In the genomic region with DNA sequence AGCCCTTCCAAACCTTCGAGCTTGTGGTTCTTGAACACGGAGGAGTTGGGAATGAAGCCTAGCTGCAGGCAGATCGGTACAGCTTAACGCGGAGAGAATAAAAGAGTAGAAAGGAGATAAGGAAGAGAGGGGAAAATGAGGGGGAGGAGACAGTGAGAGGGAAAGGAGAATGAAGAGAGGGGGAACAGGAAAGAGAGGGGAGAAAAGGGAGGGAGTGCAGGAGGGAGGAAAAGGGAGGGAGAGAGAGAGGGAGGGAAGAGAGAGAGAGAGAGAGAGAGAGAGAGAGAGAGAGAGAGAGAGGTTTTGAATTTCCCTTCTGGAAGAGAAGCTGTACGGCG, we compare ENCODE assay signal across 8 mouse cellular contexts. TPM values are rescaled to one million over a fixed set of nuclear protein-coding genes. Genes with fewer than 3 reads are reported as not detected.
DNase-seq lines count a peak whose midpoint lies in the region; ATAC-seq and TF ChIP-seq lines count a peak whose summit lies in the region.

Gene Cplx2 (plus strand): TSS at position 301 of the 338 bp plus-strand sequence.

- TF ChIP-seq POLR2A in CH12.LX (IDR thresholded peaks at IDR 0.05; ENCODE audit: low read depth, low read length) = no peak

- peak within 1 kb of the TSS; percentile 48 for H3K4me2 ChIP-seq in CH12.LX (ENCODE audit: insufficient read depth, low read depth, poor library complexity, severe bottlenecking)
- peak within 1 kb of the TSS; percentile 76 for H3K4me2 ChIP-seq in forebrain, embryonic 13.5 days
- H3K4me2 ChIP-seq in limb, embryonic 12.5 days = peak within 1 kb of the TSS; percentile 59

- no peak for TF ChIP-seq EP300 in CH12.LX (IDR thresholded peaks at IDR 0.05; ENCODE audit: low read length)

- peaks cover 66% of the 10 kb centered on the region for H3K27me3 ChIP-seq in CH12.LX (replicated peaks)
- peaks cover 11% of the 10 kb centered on the region for H3K27me3 ChIP-seq in forebrain, embryonic 13.5 days
- H3K27me3 ChIP-seq in limb, embryonic 12.5 days = peaks cover 63% of the 10 kb centered on the region

- in situ Hi-C loops in CH12.LX (cut with MboI; ENCODE audit: low pct_ligation_motif_present, low pct_unique_long_range_greater_than_20kb, low sequenced_read_pairs) = no loop called here

- no peaks in the 10 kb centered on the region for H3K9me3 ChIP-seq in CH12.LX (replicated peaks; ENCODE audit: low read length)
- no peaks in the 10 kb centered on the region for H3K9me3 ChIP-seq in forebrain, embryonic 13.5 days (replicated peaks)
- no peaks in the 10 kb centered on the region for H3K9me3 ChIP-seq in limb, embryonic 12.5 days

- H3K9ac ChIP-seq in CH12.LX (ENCODE audit: insufficient read depth, low read depth) = no peak within 1 kb of the TSS
- H3K9ac ChIP-seq in forebrain, embryonic 13.5 days = peak within 1 kb of the TSS; percentile 79
- 0 out of 2 replicates have a peak within 1 kb of the TSS, but pooled peaks have one; percentile 2 for H3K9ac ChIP-seq in limb, embryonic 12.5 days (replicated peaks)

- no peak for TF ChIP-seq CTCF in gastrocnemius, adult 2 months (IDR thresholded peaks at IDR 0.05)
- TF ChIP-seq CTCF in CH12.LX (conservative IDR thresholded peaks at IDR 0.05 in 1 of 2, IDR thresholded peaks at IDR 0.05 in 1 of 2; ENCODE audit: low read depth in 2 of 2, low read length in 2 of 2) = no peak

- DNase-seq in gastrocnemius, adult 2 months = no peak
- DNase-seq in gastrocnemius, postnatal 10 days = no peak
- no peak for DNase-seq in CH12.LX (ENCODE audit: extremely low read depth)
- DNase-seq in natural killer cell, adult 2 months (ENCODE audit: low spot score in 2 of 2) = no peak
- no peak for DNase-seq in thymus, postnatal 14 days
- no peak for DNase-seq in right cerebral cortex, postnatal 25 days

- no peaks in the 10 kb centered on the region for H3K79me2 ChIP-seq in CH12.LX (replicated peaks; ENCODE audit: control insufficient read depth, extremely low read depth, insufficient read depth, poor library complexity, severe bottlenecking)

- intact Hi-C loops in gastrocnemius, adult 2 months (cut with DNase I) = no loop called here

- WGBS in forebrain, embryonic 13.5 days = 3% methylated on average over 5 of the region's 7 CpGs
- 5% methylated on average over 6 of the region's 7 CpGs for WGBS in limb, embryonic 12.5 days

- H3K4me1 ChIP-seq in CH12.LX (ENCODE audit: control insufficient read depth in 1 of 2, insufficient read depth in 2 of 2) = peaks cover 21 to 41% of the 10 kb centered on the region in 2 experiments
- peaks cover 58% of the 10 kb centered on the region for H3K4me1 ChIP-seq in forebrain, embryonic 13.5 days
- peaks cover 27% of the 10 kb centered on the region for H3K4me1 ChIP-seq in limb, embryonic 12.5 days (replicated peaks)

- H3K4me3 ChIP-seq in gastrocnemius, adult 2 months = peak within 1 kb of the TSS; percentile 47
- H3K4me3 ChIP-seq in CH12.LX (replicated peaks in 1 of 3; ENCODE audit: low read depth in 2 of 3, low read length in 2 of 3, poor library complexity in 1 of 3) = no peak within 1 kb of the TSS
- H3K4me3 ChIP-seq in forebrain, embryonic 13.5 days = peak within 1 kb of the TSS; percentile 54
- peak within 1 kb of the TSS; percentile 34 for H3K4me3 ChIP-seq in limb, embryonic 12.5 days (replicated peaks)

- dilution Hi-C loops in CH12.LX (cut with MboI; ENCODE audit: extremely low pct_ligation_motif_present, extremely low pct_unique_long_range_greater_than_20kb, low sequenced_read_pairs) = no loop called here

- ATAC-seq in forebrain, embryonic 13.5 days = peak; percentile 3; the same call in 1 of the 2 replicates
- ATAC-seq in limb, embryonic 12.5 days (ENCODE audit: insufficient number of reproducible peaks, insufficient read depth, low FRiP score, low TSS enrichment, low read depth) = no peak

- no peak within 1 kb of the TSS for H3K27ac ChIP-seq in gastrocnemius, adult 2 months
- H3K27ac ChIP-seq in CH12.LX (ENCODE audit: insufficient read depth, low read depth) = no peak within 1 kb of the TSS
- H3K27ac ChIP-seq in forebrain, embryonic 13.5 days = peak within 1 kb of the TSS; percentile 90
- H3K27ac ChIP-seq in limb, embryonic 12.5 days = peak within 1 kb of the TSS; percentile 23; the same call in 1 of the 2 replicates

- no peak for TF ChIP-seq RAD21 in CH12.LX (IDR thresholded peaks at IDR 0.05; ENCODE audit: low read depth, low read length)

- H3K36me3 ChIP-seq in CH12.LX (replicated peaks in 1 of 2; ENCODE audit: control insufficient read depth in 1 of 2, insufficient read depth in 1 of 2, low read length in 1 of 2) = no peaks in the 10 kb centered on the region
- no peaks in the 10 kb centered on the region for H3K36me3 ChIP-seq in forebrain, embryonic 13.5 days (ENCODE audit: poor library complexity, severe bottlenecking)
- H3K36me3 ChIP-seq in limb, embryonic 12.5 days = no peaks in the 10 kb centered on the region

TF ChIP-seq in CH12.LX, 34 proteins besides CTCF, POLR2A, EP300 and RAD21:
- TF ChIP-seq UBTF (IDR thresholded peaks at IDR 0.05; ENCODE audit: low read depth, low read length) (no peak), ETS1 (conservative IDR thresholded peaks at IDR 0.05; ENCODE audit: low read depth, low read length) (no peak)

RNA-seq across cellular contexts. Expression of gene Cplx2, which starts in this region (rescaled TPM):
- total RNA-seq in gastrocnemius, adult 2 months (2021) = under 1 TPM; 0.46 to 0.84 TPM
- total RNA-seq in gastrocnemius, postnatal 10 days (2021) = 10 to 100 TPM in 1 of 2 experiments, 1 to 10 TPM in 1; 8.9 to 11.0 TPM
- 0.04 and 0.21 TPM in 2 replicates for total RNA-seq in CH12.LX (2012; rRNA removed)
- total RNA-seq in CH12.LX (2014; rRNA removed) = 0.04 and 0.05 TPM in 2 replicates
- polyA plus RNA-seq in CH12.LX (2012; ENCODE audit: insufficient read length, low read depth) = 0.11 and 0.19 TPM in 2 replicates
- 20.0 and 22.8 TPM in 2 replicates for polyA plus RNA-seq in forebrain, embryonic 13.5 days (2015; fragmentation: Nextera tagmentation; extraction: Ambion mirVana)
- polyA plus RNA-seq in limb, embryonic 12.5 days (2016; fragmentation: Nextera tagmentation; extraction: Ambion mirVana) = 3.0 and 3.1 TPM in 2 replicates

Comparison
In these comparisons a context has a peak if more than half of its experiments do, and no peak if none do; other contexts are left out.
1. RNA of gene Cplx2 (total RNA-seq): 8.9 to 11.0 TPM in gastrocnemius, postnatal 10 days; 0.46 to 0.84 TPM in gastrocnemius, adult 2 months and 0.04 to 0.21 TPM in CH12.LX; every median in the first group is over 4 times any median in the second.
2. H3K27ac ChIP-seq: peak in forebrain, embryonic 13.5 days (single experiment) and limb, embryonic 12.5 days (single experiment); none in gastrocnemius, adult 2 months (single experiment) and CH12.LX (single experiment).
3. H3K4me3 ChIP-seq: peak in gastrocnemius, adult 2 months (single experiment), forebrain, embryonic 13.5 days (single experiment) and limb, embryonic 12.5 days (single experiment); none in CH12.LX (0 of 3).
4. Peak in every context shown above with its lines, with median percentiles within 50 percentile points of each other: H3K4me2 ChIP-seq.